Mouse (Mus musculus): ENCODE data around the gene Prrt1.

Prrt1 gene

DNA sequence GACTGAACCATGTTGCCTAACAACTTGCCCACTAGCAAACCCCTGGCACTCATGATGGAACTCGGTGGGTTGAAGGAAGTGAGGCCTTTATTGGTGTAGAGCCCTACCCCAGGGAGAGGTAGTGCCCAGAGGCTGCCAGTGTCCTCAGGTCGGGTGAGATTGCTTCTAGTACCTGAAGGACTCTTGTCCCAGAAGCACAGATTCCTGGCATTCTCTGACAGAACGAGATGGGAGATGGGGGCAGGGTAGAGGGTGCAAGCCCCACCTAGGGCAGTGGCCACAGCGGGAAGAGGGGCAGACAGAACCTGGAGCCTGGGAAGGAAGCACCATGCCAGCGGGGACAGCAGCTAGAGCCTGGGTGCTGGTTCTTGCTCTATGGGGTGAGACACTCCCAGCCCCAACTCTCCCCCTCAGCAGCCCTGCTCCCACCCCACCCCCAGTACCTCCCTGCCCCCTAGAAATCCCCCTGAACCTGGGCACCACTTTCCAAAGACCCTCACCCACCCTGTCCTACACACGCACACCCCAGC lies 31.7 kb upstream of the Prrt1 start, which contains the start of gene Ager:
Ager (plus strand) TSS at position 297 of the 530 bp plus-strand sequence.
- no peak for DNase-seq (ENCODE audit: low spot score in 2 of 2)

DNA sequence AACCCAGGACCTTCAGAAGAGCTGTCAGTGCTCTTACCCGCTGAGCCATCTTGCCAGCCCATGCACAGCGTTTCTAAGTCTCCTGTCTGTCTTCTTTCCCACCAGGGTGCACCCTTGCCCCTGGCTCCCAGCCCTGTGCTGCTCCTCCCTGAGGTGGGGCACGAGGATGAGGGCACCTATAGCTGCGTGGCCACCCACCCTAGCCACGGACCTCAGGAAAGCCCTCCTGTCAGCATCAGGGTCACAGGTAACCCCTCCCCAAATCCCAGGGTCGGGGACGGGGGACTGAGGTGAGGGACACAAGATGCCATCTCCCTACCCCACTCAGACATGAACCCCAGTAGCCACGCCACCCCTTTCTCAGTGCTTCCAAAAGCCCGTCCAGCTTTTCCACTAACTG lies 29.4 kb upstream of the Prrt1 start:
- DNase-seq (ENCODE audit: low spot score in 2 of 2), result no peak

DNA sequence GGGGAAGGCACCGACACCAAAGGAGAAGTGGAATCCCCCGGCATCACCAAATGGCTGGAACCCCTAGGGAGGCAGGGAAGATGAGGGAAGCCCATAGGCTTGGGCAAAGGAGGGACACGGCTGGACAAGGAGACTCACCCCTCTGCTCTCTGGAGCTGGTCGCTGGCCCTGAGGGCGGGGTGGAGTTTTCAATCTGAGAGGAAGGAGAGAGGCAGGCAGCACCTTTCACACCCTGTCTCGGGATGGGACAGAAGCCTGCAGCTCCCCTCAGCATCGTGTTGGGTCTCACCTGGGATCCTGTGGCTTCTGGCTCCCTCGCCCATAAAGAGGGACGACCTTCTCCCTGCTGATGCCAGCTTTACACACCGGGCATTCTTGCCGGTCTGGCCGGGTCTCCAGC lies 27.5 kb upstream of the Prrt1 start:
- DNase-seq (ENCODE audit: low spot score in 2 of 2), result no peak

DNA sequence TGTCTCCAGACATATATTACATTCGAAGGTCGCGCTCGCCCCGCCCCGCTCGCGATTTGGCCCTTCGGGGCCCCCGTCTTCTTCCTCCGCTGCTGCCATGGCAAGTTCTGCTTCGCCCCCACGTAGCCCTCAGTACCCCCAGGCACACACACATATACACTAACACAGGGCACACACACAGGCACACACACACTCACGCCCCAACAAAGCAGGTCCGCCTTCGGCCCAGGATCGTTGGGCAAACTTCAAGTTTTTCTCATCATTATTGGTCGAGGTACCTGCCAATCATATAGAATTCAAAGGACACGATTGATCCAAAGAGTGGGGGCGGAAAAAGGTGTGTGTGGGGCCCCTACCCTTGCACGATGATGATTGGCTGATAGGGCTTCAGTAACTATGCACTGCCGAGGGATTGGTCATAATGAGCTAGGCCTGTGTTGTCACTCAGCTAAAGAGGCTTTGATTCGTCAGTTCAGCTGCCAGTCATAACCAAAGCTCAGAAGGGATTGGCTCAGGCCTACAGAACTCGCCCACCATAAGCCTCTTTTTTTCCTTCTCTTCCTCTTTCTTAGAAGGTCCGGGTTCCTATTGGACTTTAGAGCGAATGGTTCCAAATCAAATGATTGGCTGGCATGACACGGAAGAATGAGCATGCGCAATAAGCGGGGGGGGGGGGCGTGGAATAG lies 25.8 kb upstream of the Prrt1 start, which contains the start of gene Rnf5:
Rnf5 (minus strand) TSS at position 316 of the 686 bp plus-strand sequence.
- DNase-seq (ENCODE audit: low spot score in 2 of 2), result peak; percentile 94 to 97

DNA sequence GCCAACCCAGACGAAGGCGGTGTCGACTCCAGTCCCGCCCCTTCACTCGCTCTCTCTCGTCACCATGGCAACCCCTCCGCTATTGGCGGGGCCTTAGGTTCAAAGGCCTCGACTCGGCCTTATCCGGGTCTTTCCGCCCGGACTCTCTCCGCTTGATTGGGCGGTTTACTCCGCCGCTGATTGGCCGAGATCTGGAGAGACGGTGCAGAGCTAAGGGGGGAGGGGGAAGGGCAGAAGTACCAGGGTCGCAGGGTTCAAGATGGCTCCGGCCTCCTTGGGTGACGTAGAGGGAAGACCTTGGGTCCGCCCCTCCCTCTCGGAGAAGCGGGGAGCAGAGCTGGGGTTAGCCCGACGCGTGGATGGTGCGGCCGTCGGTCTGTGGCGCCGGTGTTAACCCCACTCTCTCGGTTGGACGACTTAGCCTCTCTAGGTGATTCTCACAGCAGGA lies 25.2 kb upstream of the Prrt1 start, which contains the start of gene Agpat1:
Agpat1 (plus strand) TSS at position 202 of the 448 bp plus-strand sequence.
- DNase-seq (ENCODE audit: low spot score in 2 of 2), result peak; percentile 80 to 98

DNA sequence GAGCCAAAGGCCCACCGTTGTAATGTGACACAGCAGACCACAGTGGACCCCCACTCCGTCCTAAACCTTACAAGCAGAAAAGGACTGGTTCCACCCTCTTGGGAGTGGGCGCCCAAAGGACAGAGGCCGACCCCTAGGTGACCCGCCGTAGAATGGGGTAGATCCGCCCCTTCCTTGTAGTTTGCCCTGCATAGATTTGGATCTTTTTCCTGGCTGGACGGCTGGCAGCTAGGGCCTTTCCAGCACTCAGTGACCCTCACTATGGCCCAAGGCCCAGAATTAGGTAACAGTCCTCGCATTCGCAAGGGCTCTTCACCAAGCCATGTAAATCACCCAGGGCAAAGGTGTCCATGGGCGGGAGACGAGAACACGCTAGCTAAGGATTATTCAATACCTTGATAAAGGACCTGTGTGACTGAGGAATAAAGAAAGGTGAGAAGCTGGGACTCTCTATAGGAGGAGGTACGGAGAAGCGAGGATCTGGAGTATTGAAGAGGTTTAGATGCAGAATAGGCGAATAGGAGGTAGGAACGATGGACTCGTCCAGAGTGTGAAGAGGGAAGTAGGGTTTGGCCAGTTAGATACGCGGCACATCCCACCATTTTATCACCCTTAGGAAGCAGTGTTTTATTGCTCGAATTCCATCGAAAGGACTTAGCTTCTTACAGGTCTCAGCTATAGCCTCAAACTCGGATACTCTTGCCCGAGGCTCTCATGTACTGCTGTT lies 24.7 kb upstream of the Prrt1 start:
- peak in 1 of 2 experiments; percentile 34 for DNase-seq (ENCODE audit: low spot score in 2 of 2)

DNA sequence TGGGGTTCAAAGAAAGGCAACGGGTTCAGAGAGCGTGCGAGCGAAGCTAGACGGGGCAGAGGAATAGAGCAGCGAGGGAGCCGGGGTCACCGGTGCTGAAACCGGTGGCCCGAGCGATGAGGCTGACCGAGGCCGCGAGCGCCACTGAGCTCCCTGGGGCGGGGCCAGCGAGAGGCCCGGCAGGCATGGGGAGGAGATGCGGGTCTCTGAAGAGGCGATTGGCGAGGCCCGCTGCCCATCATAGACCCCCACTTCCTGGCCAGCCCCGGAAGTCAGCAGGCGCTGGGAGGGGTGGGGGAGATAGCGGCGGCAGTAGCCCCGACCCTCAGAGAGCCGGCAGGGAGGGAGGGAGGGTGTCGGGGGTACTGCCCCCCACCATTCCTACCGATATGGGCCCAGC lies 23.7 kb upstream of the Prrt1 start:
- DNase-seq (ENCODE audit: low spot score in 2 of 2), result peak; percentile 95 to 98

DNA sequence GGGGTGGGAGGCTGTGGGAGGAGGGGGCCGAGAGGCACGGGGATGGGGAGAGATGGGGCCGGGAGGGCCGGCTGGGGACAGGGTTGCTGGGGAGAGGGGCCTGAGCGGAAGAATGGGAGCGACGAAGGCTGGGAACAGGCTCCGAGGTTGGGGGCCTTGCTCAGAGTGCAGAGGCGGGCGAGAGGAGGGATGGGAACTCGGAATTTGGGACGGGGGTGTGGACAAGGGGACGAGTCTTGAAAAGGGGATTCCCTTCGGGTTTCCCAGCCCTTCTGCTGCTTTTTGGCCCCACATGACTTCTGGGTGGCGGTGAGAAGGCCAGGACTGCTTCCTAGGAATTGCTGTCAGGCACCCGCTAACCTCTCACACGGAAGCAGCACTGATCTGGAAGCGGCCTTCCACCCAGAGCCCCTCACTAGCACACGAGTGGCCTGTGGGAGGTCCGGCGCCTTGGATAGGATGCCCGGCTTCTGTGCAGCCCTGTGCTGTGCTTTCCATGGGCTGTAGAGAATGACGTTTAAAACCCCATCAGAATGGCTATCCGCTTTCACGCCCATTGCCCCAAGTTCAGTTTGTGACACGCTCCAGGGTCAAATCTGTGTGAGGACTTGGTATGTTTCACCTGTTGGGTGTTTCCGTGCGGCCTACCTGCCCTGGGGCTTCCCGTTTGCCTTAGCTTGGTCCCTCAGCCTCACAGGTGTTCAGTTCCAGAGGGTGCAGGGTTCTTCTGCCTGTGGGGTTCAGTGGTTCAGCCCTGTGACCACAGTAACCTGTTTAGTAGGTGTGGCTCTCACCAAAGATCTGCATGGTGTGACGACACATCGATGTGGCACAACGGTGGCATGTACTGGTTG lies 22.9 kb upstream of the Prrt1 start:
- DNase-seq (ENCODE audit: low spot score in 2 of 2), result no peak

DNA sequence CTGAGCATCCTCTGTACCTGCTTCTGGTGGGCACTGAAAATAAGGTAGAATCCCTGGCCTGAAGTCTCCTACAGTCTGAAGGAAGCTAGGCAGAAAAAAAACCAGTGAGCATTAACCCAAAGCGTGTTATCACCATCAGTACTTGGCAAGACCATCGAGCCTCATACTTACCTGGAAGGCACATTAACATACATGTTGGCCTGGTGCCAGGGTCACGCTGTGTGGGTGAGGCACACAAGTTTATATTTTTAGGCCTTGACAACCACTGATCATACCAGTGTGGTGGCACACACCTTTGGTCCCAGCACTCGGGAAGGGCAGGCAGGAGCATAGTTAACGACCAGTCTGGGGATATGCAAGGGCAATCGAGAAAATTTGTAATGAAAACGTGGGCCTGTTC lies 21.3 kb upstream of the Prrt1 start:
- DNase-seq (ENCODE audit: low spot score in 2 of 2), result no peak

DNA sequence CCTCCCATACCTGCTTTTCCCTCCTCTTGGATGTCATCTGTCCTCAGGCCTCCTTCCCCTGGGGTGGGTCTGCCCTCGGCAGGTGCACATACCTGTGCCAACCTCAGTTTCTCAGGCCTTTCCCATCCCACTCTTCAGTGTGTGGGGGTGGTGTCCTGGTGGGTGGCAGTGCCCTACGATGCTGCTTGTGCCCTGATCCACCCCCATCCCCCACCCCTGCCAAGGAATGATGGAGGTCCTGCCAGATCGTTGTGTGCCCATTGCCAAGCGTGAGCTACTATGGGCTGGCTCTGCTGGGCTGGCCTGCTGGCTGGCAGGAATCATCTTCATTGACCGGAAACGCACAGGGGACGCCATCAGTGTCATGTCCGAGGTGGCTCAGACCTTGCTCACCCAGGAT lies 18.3 kb upstream of the Prrt1 start:
- DNase-seq (ENCODE audit: low spot score in 2 of 2), result no peak

DNA sequence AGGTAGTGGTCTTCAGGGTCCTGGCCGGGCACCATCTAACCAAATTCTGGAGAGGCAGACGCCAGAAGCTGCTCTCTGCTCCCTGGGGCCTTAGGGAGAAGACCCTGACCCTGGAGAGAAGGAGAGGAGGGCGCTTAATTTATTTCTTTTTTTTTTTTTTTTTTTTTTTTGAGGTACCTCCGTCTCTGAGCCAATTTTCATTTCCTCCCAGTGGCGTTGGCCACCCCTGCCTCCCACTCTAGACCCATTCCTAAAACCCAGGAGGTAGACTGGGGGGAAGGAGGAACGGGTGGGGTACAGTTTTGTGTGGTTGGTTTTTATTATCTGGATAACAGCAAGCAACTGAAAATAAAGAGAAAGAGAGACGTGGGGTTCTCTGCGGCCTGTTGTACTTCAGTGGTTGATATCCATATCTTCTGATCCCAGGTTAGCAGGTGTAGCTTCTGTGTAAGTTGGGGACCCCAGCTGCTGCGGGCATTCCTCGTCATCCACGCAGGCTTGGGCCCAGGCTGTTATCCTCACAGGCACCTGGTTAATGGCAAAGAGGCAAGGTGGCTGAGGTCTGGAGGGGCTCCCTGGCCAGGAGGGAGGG lies 16.2 kb upstream of the Prrt1 start:
- no peak for DNase-seq (ENCODE audit: low spot score in 2 of 2)

DNA sequence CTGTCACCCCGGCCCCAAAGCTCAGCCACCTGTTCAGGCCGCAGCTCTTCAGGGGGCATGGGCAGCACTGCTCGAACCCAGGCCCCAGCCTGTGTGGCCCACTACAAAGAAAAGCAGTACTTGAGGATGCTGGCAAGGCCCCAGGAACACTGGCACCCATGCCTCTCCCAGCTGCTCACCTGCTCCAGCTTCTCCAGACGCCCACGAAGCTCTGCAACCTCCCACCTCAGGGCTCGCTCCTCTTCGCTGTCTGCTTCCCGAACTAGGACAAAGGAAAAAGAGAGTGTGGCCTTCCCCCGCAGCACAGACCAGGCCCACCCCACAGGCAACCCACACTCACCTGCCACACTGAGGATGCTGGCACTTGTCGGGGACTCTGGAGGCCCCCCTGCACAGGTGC lies 15.5 kb upstream of the Prrt1 start:
- no peak for DNase-seq (ENCODE audit: low spot score in 2 of 2)

DNA sequence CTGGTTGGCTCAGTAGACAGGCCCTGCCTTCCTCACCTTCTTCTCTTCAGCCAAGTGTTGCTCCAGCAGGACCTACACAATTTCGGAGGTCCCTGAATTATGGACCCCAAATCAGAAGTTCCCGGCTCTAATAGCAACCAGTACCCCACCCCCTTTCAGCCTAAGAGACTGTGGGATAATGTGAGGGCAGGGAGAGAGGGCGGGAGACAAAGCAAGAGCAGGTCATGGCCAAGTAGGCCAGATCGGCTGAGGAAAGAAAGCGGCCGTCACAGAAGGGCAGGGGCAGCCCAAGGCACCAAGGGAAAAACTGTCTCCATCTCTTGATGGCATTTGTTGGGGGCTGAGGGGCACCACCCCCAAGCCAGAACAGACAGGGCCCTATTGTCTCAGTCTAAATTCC lies 13.5 kb upstream of the Prrt1 start, which contains the start of gene Egfl8:
Egfl8 (minus strand) TSS at position 101 of the 400 bp plus-strand sequence.
- no peak for DNase-seq (ENCODE audit: low spot score in 2 of 2)

DNA sequence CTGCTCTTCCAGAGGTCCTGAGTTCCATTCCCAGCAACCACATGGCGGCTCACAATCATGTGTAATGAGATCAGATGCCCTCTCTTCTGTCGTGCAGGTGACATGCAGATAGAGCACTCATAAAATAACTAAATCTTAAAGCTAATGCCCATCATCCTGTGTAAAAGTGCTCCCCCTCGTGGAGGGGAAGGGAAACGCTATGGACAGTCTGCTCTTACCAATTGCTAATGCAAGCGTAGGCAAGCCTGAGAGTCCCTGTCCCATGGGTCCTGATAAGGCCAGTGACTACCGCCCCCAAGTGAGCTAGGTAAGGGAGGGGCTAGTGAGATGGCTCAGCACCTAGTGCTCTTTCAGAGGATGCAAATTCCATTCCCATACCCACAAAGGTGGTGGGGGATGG lies 10.3 kb upstream of the Prrt1 start:
- peak in 1 of 2 experiments; percentile 68 for DNase-seq (ENCODE audit: low spot score in 2 of 2)

DNA sequence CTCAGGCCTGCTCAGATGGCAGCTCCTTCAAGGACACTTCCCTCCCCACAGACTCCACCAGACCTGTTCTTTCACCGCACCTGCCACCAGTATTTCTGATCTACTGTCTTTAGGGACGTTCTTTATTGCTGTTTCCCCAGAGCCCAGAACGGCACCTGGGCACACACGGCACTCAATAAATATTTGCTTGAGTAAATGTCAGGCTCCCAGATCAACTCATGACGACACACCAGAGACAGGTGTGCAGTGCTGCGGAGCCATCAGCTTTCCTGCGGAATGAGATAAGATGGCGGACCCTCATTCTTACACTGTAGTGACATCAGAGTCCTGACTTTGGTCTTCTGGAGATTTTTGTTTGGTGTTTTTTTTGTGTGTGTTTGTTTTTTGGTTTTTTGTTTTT lies 8.3 kb upstream of the Prrt1 start:
- DNase-seq (ENCODE audit: low spot score in 2 of 2), result no peak

DNA sequence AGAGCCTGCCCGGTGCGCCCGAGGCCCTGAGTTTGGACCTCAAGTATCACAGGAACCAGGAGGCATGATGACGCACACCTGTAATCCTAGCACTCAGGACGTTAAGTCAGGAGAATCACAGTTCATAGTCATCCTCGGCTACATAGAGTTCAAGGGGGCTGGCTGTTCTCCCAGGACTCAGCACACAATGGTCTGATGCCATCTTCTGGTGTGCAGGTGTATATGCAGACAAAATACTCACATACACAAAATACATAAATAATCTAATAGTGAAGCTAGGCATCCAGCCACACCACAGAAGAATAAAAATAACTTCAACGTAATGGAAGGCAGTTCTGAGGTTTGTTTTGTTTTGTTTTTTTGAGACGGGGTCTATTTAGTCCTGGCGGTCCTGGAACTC lies 6.2 kb upstream of the Prrt1 start:
- no peak for DNase-seq (ENCODE audit: low spot score in 2 of 2)

DNA sequence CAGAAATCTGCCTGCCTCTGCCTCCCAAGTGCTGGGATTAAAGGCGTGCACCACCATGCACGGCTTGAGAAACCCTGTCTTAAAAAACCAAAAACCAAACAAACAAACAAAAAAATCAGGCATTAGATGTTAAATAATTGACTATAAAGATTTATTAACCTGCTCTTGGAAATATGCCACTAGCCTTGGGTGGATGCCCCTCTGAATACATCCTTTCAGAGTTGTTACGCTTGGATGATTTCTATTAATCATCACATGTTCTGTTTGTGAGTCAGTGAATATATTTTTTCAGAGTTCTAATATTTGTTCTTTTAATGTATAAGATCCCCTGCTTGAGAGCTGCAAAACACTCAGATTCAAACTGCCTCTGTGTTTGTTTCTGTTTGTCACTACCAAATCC lies 4.4 kb upstream of the Prrt1 start:
- no peak for DNase-seq (ENCODE audit: low spot score in 2 of 2)

DNA sequence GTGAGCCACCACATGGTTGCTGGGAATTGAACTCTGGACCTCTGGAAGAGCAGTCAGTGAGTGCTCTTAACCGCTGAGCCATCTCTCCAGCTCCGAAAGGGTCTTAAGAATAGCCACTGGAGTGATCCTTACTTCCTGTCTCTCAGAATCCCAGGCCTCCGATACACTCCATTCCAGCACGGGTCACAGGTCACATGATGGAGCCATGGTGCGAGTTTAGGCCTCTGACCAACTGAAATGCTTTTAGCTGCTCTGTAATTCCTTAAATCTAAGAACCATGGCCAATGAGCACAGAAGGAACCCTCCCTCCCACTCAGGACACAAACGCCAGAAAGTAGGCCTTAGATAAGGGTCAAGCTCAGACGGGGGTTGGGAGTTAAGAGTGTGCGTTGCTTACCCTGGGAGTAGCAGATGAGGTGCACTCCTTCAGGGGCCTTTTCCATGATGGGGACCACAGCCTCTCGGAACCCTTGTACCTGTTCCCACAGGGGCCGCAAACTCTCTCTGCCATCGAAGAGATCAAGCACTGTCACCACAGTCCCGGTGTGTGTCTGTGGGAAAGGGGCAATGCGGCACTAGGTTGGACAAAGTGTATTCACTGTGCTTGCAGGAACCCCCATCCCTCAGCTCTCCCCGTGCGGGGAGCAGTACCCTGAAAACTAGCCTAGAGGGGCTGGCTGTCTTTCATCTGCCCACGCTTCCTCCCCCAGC lies 3.1 kb upstream of the Prrt1 start:
- DNase-seq (ENCODE audit: low spot score in 2 of 2), result no peak

DNA sequence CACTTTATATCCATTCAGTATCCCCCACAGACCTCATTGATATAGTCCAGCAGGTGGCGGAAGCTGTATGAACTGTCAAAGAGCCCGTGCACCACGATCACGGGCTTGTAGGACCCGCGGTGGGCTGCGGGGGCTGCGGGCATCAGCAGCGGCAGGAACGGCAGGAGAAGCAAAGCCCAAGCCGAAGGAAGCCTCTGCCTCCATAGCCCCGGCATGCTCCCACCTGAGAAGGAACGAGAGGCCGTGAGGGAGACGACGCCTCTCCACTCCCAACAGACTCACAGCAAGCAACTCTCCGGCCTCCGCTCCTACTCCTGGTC lies 2.6 kb upstream of the Prrt1 start:
- DNase-seq (ENCODE audit: low spot score in 2 of 2), result no peak

DNA sequence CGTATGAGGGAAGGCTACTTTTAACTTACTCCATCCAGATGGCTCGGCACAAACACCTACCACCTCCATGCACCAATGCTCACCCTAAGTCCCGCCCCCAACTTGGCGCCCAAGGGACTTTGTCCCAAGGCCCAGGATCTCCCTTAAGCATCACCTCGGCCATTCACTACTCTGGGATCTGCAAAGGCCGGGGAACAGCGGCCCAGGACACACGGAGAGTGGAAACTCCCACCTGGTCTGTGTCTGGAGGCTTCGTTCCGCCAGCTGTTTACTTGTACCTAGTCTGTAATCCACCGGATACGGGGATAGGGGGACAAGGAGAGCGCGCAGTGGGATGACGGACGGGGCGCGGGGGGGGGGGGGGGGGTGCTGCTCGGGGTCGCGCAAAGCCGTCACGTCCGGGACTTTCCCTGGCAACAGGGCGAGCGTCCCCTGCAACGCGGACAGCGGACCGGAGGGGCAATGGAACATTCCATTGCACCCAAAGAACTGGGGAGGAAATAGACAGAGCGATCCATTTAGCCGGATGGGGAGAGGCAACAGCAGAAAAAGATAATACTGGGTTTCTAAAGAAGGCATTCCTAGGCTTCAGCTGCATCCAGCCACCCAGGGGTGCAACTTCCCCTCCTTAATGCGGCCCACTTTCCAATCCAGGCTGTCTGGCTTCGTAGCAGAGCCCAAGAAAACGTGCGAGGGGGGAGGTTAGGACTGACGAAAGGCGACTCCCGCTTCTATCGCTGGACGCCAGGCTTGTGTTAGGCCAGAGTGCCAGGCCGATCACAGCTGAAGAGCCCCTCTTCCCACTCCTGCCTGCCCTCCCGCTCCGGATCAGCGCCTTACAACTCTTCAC lies 2.0 kb upstream of the Prrt1 start:
- peak; percentile 74 to 80 for DNase-seq (ENCODE audit: low spot score in 2 of 2)

All from urinary bladder, adult 18-20 months (tissue).